Mouse (Mus musculus) lung, postnatal 25 days (tissue): ENCODE results near the gene Dtd1.

Experiments used
- DNase-seq: peaks from one replicate; pipeline ENCODE4 v3.0.0; 2022; ENCODE audit warnings: low spot score

The Dtd1 gene

DNA sequence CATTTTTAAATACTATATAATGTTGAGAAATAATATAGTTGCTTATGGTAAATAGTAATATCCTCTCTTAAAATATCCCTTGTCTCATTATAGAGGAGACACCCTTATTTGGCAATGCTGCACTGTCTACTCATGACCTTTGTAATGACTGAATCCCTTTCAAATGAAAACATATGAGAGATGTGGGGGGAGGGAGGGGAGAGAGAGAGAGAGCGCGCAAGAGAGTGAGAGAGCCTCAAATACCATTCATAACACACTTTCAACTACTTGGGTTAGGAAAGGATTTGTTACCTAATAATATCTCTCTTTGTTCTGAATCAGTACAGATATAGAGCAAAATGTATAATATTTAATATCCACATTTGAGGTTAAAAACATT, 169.4 kb downstream of the Dtd1 start:
- DNase-seq = no peak

GRCm38 (mm10) chr2:144769556-144769955, 169.9 kb downstream of the Dtd1 start:
- peak; percentile 9 for DNase-seq

DNA sequence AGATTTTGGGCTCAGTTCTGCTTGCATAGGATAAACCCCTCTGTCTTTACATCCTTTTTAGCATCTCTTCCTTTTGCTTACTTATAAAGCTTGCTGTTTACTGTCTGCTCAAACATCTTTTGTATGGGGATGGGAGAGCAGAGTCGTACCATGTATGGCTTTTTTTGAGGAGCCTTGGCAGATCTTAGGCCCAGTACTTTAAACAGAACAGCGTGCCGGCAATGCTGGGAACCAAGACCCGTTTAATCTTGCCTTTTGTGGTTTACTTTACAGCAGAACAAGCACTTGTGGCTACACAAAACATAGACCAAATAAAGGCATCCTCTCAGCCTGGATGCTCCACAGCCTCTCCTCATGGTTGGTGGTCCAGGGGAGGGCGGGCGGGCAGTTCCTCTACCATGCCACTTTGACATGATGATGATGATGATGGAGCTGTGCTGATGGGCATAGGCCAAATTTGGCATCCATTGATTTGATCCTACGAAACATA, 170.8 kb downstream of the Dtd1 start:
- no peak for DNase-seq

DNA sequence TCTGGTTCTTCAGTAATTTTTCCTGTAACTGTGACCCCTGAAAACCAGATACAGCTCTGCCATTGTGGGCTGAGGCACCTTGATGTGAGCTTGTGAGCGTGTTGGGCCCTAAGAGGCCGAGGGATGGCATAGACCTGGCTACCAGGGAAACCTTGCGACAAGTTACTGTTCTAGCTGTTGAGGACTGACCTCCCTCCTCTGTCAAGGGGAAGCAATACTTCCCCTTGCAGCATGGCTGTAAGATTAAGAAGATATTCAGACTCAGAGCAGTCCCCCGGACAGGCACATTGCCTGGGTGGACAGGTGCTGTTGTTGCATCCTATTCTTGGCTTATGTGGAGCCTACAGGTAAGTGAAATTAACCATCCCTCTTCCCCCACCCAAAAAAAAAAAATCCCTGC, 172.1 kb downstream of the Dtd1 start:
- no peak for DNase-seq

GRCm38 (mm10) chr2:144774636-144775160, 175.0 kb downstream of the Dtd1 start:
- peak; percentile 12 for DNase-seq

DNA sequence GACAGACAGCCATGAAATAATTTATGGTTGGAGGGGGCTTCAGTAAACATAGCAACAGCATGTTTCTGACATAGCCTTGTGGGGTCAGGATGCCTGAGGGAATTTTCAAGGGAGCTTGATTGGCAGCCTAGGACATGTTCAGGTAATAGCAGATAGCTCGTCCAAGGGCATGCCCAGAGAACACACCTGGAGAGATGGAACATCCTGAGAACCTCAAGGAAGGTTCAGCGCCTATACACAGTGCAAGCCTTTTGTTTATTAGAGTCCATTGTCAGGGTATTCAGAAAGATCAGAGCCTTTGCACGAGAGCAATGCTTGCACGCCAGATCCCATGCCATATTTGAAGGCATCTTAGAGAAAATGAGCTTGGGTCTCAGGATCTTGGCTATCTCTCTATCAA, 175.9 kb downstream of the Dtd1 start:
- DNase-seq = no peak

DNA sequence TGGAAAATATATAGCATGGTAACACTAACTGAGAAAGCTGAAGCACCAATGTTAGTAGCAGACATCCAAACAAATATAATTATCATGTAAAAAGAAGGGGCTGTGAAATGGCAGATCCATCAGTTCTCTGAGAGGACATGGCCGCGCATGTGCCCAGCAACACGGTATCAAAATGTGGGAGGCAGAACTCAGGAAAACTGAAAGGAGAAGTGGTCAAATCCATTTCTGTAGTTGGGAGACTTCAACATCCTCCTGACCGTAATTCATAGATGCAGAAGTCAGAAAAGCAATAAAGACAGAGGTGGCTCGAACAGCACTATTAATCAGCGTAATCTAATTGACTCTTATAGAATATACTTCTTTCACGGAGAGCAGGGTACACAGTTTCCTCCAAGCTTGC, 179.6 kb downstream of the Dtd1 start:
- no peak for DNase-seq

DNA sequence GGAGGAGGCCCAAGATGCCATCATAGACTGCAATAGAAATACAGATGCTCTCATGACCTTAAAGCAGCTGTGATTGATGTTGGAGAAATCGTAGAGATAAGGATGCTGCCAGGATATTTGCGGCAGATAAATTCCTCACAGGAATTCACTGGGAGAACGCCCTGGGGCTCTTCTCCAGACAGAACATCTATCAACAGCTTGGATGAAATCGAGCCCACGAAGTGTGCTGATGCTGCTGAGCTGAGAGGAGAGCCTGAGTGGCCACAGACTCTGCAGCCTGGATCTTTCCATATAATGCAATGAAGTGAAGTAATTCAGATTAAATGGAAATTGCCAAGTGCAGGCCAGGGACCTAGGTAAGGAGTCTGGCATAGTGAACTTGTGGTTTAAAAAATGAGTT, 181.0 kb downstream of the Dtd1 start:
- peak; percentile 24 for DNase-seq

DNA sequence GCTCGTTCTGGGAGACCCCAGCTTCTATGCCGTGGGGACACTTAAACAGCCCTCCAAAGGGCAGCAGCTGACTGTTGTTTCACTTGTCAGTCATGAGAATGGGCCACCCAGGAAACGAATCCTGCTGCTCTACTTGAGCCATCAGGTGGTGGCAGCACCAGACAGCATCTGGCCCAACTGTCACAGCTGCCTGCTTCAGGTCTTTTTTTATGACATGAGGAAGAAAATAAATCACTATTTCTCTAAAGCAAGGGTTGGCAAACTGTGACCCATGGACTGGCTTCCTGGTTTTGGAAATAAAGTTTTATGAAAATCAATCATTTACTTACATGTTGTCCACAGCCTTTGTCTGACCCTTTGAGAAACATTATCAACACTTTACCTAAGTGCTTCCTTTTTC, 182.2 kb downstream of the Dtd1 start:
- no peak for DNase-seq

GRCm38 (mm10) chr2:144782481-144782880, 182.8 kb downstream of the Dtd1 start:
- no peak for DNase-seq

DNA sequence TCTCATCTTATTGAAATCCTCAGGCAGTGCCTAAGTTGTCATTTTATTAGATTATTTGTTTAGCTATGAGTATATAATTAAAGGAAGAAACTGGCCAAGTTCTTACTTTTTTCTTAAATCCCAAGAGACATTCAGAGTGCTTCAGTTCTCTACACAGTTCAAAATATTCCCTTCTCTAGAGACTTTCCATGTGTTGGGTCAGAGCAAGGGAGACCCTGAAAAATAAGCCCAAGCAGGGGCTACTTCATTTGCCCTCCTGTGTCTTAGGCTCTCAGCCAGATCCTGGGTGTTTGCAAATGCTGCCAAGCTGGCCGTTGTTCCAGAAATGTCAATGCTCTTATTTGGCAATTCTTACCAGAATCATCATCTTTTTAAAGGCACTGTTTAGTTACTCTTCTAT, 183.5 kb downstream of the Dtd1 start:
- no peak for DNase-seq

GRCm38 (mm10) chr2:144783831-144784230, 184.1 kb downstream of the Dtd1 start:
- DNase-seq = no peak

DNA sequence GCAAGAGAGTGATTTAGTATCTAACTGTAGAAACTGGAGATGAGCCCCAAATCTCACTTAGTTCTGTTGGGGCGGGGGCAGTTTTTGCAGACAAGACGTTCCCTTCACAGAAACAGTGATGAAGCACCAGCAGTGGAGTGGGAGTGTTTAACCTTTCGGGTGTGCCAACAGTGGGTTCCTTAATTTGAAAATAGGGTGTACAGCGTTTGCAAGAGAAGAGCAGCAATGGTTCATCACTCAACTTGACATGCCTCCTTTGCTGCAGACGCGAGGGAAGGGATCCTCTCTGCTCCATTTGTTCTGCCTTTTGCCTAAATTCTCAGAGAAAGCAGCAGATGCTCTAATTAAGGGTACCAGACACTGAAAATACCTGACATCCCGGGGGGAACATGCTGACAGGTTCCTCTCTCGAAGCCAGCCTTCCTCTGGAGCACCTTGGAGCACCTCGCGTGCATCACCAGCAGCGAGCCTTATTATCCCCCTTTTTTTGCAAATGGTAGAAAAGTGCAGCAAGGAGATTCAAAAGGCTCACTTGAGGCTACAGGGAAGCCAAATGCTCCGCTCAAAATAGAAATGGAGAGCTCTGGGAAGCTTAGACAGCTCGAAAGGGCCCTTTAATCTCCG, 192.1 kb downstream of the Dtd1 start:
- DNase-seq = no peak

GRCm38 (mm10) chr2:144797515-144797914, 197.8 kb downstream of the Dtd1 start:
- DNase-seq = no peak

DNA sequence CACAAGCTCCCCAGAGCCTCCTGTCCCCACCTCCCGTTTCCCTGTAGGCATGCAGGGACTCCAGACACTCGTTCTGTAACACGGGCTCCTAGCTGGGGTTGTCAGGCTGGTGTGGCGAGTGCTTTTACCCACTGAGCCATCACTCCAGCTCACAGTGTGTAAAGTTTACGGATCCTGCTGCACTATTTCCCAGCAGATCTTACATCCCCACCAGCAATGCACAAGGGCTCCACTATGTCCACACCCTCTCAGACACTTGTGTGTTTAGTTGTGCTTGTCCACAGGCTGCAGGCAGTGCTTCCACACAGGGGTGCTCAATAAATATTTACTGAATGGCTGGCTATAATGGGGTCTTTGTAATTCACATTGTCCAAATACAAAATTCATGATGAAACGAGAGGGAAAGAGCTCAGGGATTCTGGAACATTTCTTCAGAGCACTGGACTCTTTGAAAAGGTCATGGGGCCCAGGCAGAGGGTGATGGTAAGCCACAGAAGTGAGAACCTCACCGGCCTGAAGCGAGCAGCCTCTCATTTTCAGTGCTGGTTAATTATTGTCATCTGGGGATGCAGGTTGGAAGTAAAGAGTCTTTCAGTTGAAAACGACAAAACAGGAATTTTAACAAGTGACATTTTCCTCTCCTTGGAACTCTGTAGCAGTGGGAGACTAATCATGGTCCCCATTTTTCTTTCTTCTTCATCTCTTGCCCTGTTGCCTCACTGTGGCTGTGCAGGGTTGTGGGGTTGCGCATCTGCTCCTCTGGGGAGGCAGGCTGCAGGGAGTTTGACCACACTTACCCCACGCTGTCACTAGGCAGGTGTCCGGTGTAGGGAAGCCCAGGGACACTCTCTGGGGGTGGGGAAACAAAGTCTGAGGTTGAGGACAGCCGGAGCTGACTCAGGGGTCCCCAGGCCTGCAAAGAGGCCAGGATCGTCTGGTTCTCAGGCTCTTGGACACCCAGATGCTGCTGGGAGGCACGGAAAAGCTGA, 208.4 kb downstream of the Dtd1 start:
- DNase-seq = no peak
